Mouse (Mus musculus): ENCODE results near the gene Cnot9.
"Not testable (repeated sequence)": the region's sequence is repeated elsewhere in the genome, so short reads cannot be mapped to it uniquely, and the experiment has no call there.

Gene Cnot9

DNA sequence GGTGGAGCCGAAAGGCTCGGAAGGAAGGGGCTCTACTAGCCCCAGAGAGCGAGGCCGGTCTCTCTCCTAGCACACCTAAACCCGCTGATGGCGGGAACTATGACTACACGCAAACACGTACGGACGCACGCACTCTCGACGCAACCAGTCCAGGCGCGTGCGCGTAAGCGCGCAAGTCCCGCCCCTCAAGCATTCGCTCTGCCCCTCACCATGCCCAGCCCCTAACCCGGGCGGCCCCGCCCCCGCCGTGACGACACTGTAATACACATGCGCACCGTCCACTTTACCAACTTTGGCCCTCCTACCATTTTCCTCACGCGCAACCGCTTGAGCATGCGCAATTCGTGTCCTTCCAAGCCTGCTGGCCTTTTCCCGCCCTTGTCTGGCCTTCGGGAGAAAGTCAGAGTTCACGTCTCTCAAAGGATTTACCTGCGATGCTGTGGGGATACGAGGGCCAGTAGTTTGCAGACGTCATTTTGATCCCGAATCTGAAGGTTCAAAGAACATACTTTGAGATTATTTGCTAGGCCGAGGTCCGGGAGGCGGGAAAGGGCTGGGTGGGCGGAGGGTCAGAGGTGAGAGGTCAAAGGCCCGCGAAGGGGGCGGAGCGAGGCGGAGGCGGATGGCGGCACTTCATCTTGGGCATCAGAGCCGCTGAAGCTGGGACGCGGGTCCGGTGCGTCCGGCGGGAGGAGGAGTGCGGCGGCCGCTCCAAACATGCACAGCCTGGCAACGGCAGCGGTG, at the start of gene Cnot9:
TSS of gene Cnot9 (plus strand) at position 338 of the 744 bp plus-strand sequence.
- DNase-seq = peak; percentile 99

DNA sequence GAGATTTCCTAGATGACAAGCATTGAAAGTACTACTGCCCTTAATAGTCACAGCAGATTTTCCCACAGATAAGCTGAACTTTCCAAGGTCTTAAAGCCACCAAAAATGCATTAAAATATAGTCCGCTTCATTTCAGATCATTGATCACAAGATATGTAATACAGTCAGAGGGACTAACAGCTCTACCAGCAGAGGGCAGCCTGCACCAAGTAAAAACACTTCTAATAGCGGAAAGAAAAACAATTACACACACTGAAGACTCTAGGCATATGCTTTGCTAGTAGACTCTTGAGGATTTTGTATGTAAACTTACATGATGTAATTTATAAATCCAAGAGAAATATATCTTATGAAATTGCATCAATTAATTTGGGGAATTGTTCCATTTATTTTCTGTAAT, 45.6 kb upstream of the Cnot9 start:
- DNase-seq = peak; percentile 18

DNA sequence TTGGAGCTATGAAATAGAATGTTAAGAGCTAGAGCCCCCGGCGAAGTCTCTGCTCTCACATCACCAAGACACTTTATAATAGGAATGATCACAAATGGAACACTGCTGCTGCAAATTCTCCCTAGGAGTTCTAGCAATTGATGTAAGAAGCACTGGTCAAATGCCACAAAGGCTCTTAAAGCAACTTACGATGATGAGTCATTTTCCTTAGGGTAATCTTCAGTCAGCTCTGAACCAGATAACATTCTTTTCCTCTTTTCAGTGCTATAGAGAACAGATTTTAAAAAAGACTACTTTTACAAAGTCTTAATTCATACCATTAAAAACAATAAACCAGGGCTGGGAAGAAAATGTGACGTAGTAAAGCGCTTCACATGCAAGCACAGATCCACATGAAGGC, 20.1 kb upstream of the Cnot9 start:
- no peak for DNase-seq

DNA sequence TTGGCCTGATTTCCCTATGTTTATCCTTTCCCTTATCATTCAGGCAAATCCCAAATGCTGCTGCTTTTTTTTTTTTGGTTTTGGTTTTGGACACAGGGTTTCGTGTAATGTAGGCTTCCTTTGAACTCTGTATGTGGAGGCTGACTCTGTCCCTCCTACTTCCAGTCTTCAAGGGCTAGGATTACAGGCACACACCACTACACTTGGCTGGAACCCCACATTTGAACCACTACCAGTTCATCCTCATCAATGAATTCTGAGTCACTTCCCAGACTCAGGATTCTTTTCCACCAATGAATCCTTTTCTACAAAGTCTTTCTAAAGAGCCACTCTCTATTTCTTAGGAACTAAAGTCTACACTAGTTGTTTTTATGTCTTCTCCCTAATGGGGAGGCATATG, 4.8 kb upstream of the Cnot9 start:
- DNase-seq = no peak

DNA sequence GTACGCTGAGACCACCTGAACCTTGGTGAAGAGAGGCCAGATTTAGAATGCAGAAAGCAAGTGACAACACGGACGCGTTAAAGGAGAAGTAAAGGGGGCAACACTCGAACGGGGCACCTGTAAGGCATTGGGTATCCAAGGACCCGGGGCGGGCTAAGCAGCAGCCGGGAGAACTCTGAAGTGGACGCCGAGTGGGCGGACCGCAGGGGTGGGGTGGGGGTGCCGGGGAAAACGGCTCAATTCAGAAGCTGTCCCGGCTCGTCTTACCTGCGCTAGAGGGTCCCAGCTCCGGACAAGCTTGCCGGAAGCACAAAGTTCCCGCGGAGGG, 501 bp upstream of the Cnot9 start:
- DNase-seq = no peak

DNA sequence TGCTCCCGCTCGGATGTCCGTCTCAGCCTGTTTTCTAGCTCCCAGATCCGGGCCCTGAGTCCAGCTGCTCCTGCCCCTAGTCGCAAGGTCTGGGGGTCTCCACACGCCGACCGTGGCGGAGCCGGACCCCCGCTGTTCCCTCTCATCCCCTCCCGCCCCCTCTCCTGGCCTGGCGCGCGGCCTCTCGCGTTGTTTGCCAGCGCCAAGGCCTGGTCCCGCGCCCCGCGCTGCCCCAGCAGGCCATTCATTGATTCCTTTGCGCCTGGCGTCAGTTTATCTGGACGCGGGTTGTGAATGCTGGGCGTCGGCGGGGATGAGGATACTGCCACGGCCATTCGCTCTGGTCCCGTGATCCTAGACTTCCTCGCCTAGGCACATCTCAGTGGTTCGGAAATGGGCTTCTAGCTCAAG, 618 bp downstream of the Cnot9 start:
- DNase-seq = no peak

DNA sequence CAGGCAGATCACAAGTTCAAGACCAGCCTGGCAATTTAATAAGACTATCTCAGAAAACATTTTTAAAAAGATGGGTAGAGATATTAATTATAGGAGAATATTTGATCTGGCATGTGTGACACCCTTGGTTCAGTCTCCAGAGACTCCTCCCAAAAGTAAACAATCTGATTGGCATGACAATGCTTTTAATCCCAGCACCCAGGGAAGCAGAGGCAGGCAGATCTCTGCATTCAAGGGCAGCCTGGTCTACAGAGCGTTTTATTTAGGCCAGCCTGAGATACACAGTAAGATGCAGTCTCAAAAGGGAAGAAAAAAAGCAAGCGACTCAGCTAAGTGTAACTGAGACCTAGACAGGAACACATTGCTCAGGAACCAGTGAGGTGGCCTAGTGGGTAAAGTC, 1.9 kb downstream of the Cnot9 start:
- no peak for DNase-seq

DNA sequence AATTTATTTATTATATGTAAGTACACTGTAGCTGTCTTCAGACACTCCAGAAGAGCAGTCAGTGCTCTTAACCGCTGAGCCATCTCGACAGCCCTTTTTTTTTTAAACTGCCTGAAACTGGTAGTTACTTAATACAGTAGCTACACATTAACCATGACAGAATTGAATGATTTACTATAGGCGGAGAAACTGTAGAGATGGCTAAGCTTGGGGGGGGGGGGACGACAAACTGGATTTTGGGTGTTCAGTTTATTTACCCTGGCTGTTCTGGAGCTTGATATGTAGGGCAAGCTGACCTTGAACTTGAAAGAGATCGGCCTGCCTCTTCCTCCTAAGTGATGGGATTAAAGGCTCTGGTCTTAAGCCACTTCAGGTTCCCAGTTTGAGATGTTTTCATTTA, 5.4 kb downstream of the Cnot9 start:
- DNase-seq = no peak

DNA sequence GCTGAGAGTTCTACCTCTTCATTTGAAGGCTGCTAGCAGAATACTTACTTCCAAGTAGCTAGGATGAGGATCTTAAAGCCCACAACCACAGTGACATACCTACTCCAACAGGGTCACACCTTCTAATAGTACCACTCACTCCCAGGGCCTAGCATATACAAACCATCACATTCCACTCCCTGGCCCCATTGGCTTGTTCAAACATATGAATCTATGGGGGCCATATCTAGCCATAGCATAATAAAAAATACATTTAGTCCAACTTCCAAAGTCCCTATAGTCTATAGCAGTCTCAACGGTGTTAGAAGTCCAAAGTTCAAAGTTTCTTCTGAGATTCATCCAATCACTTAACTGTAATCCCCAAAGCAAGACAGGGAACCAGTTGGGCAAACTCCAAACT, 7.1 kb downstream of the Cnot9 start:
- DNase-seq = not testable (repeated sequence)

DNA sequence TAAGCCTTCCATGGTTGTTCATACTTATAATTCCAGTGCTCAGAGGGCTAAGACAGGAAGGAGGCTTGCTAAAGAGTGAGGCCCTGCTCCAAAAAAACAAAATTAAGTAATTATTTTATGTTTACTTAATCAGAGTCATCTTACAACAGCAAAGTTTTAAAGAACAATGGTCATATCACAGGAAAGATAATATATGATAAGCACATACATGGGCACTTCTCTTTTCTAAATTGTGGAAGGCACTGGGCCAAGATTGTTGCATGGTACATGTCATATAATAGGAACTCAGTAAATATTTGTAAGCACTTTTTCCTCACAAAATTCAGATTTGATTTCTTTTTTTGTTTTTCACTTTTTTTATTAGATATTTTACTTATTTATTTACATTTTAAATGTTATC, 14.0 kb downstream of the Cnot9 start:
- DNase-seq = no peak

DNA sequence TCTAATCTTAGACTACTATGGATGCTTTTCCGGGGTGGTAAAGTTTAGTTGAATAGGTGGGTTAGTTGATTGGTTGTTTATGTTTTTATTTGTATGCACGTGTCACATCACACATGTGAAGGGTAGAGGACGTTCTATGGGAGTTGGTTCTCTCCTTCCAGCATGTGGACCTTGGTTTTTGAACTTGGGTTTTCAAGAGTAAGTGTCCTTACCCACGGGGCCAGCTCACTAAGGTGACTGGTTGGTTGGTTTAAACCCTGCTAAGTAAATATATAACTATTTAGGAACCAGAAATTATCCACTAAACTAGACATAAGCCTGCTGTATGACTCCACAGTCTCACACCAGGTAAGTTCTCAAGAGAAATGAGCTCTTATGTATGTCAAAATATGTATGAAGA, 18.9 kb downstream of the Cnot9 start:
- DNase-seq = peak; percentile 41

DNA sequence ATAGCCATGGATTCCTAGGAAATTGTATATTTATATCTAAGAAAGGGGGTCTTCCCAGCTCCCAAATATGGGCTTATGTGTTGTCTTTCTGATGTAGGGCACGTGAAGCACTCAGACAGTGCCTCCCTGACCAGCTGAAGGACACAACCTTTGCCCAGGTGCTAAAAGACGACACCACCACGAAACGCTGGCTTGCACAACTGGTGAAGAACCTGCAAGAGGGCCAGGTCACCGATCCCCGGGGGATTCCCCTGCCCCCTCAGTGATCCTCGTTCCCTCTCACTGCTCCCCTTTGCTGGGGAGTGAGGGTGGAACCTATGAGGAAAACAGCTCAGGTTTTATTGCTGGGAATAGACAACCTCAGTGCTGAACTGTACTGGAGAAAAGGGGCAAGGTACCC, 22.7 kb downstream of the Cnot9 start:
- peak; percentile 20 for DNase-seq

DNA sequence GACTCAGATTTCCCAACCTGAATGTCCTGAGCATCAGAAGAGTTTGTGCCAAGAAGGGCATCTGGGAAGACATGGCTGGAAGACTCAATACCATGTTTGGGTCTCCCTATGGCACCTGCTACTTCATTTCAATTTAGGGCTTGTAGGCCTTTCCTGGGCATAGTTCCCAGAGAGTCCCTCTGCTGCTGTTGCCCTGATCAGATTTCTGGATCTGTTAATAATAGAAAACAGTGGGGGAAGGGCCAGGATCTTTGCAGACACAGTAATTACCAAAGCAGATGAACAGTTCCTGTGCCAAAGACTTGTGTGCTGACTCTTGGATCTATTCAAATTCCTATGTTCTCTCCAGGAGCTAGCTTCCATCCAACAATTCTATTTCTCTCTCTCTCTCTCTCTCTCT, 32.8 kb downstream of the Cnot9 start:
- no peak for DNase-seq

DNA sequence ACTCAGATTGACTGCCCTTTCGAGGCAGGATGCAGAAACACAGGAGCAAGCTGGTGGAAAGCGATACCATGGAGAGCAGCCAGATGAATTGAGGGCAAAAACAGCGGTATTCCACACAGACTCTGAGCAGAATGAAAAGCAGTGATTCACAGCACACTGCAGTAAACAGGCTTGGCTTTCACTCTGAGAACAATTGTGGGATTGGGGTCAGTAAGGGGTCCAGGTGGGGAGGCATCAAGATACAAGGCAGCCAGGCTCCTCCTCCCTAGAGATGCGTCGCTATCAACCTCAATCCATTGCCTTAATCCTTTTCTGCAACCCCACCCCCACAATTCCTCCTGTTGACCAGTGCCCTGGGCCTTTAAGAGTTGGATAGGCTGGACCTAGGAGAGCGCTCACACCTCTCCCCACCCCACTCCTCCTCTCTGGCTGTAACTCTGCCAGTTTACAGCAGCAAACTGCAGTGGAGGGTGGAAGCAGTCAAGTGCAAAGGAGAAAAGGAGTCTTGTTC, 36.6 kb downstream of the Cnot9 start, which contains the start of gene Plcd4:
TSS of gene Plcd4 (plus strand) at position 438 of the 511 bp plus-strand sequence.
- peak; percentile 40 for DNase-seq

DNA sequence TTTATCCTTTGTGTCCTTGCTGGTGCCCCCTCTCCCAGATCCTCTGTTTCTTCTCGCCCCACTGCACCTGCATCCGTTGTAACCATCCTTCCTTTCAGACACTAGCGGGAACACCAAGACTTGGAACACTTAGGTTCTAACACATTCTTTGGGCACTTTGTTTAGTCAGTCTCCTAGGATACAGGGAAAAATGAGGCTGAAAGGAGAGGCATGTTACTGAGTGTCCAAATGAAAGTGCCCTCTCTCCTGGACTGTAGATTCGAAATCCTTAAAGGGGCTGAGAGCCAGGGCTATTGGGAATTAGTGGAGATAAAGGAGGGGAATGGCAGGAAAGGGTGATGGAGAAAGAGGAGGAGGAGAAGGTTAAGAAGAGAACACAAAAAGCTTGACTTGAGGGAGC, 38.3 kb downstream of the Cnot9 start, which contains the start of gene Usp37:
TSS of gene Usp37 (minus strand) at position 101 of the 400 bp plus-strand sequence.
- DNase-seq = no peak

DNA sequence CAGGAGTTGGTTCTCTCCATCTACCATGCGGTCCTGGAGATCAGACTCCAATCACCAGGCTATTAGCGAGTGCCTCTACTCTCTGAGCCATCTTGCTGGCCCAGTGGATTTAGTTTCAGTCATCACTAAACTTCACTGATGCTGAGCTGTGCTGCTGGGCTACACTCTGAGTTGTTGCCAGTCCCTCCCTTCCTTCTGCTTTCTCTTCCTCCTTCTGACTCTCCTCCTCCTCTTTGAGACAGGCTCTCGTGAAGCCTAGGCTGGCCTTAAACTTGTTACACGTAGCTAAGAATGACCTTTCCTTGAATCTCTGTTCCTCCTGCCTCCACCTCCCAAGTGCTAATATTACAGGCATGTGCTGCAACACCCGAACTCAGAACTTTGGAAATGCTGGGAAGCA, 53.2 kb downstream of the Cnot9 start:
- no peak for DNase-seq

DNA sequence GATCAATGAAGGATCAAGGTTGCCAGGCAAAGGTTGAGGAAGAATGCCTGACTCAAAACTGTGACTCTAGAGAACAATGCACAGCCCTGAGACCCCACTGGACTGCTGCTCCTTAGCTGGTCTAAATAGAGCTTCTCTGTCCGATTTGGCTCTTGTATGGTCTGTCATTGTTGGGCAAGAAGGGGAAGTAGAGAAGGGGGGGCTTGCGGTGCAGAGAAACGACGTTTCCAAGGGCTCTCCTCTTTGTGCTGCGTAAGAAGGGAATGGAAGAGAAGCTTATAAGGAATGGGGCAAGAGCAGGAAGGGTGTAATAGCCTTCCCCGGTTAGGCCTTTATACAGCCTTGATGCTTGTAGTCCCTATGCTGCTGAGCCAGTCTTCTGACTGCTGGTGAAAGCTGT, 60.0 kb downstream of the Cnot9 start:
- no peak for DNase-seq

DNA sequence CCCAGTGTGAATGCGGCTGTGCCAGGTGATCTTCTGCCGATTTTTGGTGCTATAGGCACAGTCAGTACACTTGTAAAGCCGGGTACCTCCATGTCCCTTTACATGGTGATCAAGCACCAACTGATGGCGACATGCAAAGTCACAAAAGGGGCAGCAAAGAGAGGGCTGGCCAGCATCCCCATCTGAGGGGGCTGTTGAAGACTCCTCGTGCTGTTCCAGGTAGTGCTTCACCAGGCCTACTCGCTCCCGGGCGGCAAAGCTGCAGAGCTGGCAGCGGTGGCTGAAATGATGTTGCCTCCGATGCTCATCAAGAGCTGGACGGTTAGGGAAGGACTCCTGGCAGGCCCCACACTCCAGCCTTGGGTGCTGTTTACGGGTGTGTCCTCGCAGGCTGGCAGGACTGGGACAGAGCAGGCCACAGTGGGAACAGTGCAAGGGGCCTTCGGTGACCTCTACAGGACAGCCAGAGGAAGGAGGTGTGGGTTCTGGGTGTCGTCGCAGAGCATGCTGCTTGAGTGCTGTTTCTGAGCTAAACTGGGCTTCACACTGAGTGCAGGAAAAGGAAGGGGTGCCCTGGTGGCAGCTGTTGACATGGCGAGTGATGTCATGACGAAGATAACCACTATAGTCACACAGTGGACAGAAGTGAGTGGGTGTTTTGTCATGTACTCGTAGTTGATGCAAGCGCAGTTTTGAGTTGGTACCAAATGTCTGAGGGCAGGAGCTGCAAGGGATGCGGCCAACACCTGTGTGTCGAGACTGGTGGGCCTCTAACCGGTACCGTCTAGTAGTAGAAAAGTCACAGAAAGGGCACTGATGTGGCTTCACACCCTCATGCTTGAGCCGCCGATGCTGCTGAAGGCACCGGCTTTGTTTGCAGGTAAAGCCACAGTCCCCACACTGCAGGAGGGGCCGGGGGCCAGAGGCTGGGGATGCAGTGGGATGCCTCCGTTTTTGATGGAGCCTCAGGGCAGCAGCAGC, 64.2 kb downstream of the Cnot9 start:
- no peak for DNase-seq
